Mouse (Mus musculus) small intestine, adult 2 months (tissue): ENCODE measurements at regions not wholly inside any gene's neighbourhood (a gene's known extent, or its start where the extent isn't known, plus 50 kb on each side); places are given as distances from the start of the nearest gene placed in this dataset.

Source experiments
- H3K27ac ChIP-seq: fragments of 200-500 bp; 2 replicates; pipeline ENCODE4 v1.5.1; 2012; ENCODE audit warnings: low read depth, low read length, control low read depth, inconsistent platforms; ENCODE audit not compliant: insufficient read depth
- H3K27me3 ChIP-seq: fragments of 200-500 bp; 2 replicates; pipeline ENCODE4 v1.6.1; 2012; ENCODE audit warnings: mild to moderate bottlenecking, moderate library complexity, low read length, inconsistent platforms; ENCODE audit not compliant: control insufficient read depth, insufficient read depth
- H3K36me3 ChIP-seq: fragments of 200-500 bp; 2 replicates; pipeline ENCODE4 v1.6.1; 2012; ENCODE audit warnings: mild to moderate bottlenecking, low read length, control low read depth, inconsistent platforms; ENCODE audit not compliant: control insufficient read depth, insufficient read depth
- H3K4me1 ChIP-seq: fragments of 200-500 bp; 2 replicates; pipeline ENCODE4 v1.6.1; 2012; ENCODE audit warnings: low read length, inconsistent platforms, mixed read lengths; ENCODE audit not compliant: control insufficient read depth, insufficient read depth, insufficient read length
- H3K4me3 ChIP-seq: fragments of 200-500 bp; 2 replicates; pipeline ENCODE4 v1.5.1; 2012; ENCODE audit warnings: low read depth, mild to moderate bottlenecking, control low read depth, inconsistent platforms, low read length, moderate library complexity
- CTCF ChIP-seq: fragments of 200-500 bp; IDR thresholded peaks from 2 replicates; pipeline ENCODE4 v1.5.1; 2012; ENCODE audit warnings: low read depth, mild to moderate bottlenecking, control low read depth, inconsistent platforms, low read length, moderate library complexity, mixed read lengths; ENCODE audit not compliant: insufficient replicate concordance, insufficient read length; ENCODE audit errors: extremely low read depth
- POLR2A ChIP-seq: fragments of 200-500 bp; IDR thresholded peaks from 2 replicates; pipeline ENCODE4 v1.6.1; 2012; ENCODE audit warnings: low read depth, mild to moderate bottlenecking, control low read depth, inconsistent platforms, low read length, moderate library complexity
- WGBS: fragments of 180-500 bp; shearing (Covaris S2); methylation state at CpG from one replicate; pipeline ENCODE4 v1.1.7; 2018; 5-methylcytosine and 5-hydroxymethylcytosine counted together

- H3K4me1 ChIP-seq = no peaks in the 10 kb centered on the region
- 0 out of 2 replicates have a peak overlapping the region, but pooled peaks have one; percentile 10 for H3K4me3 ChIP-seq
- TF ChIP-seq POLR2A = no peak
- no peak for TF ChIP-seq CTCF
- no peak overlapping the region for H3K27ac ChIP-seq
- H3K27me3 ChIP-seq = no peaks in the 10 kb centered on the region
- 5% methylated on average over 13 of the region's 13 CpGs for WGBS
- H3K36me3 ChIP-seq = no peaks in the 10 kb centered on the region
Measured at GRCm38 (mm10) chr9:99800076-99800475, 75.9 kb downstream of the Sox14 start.

- H3K27ac ChIP-seq = no peak overlapping the region
- WGBS = 6% methylated on average over 16 of the region's 16 CpGs
- no peaks in the 10 kb centered on the region for H3K36me3 ChIP-seq
- H3K27me3 ChIP-seq = no peaks in the 10 kb centered on the region
- no peak for TF ChIP-seq CTCF
- TF ChIP-seq POLR2A = no peak
- no peak overlapping the region for H3K4me3 ChIP-seq
- H3K4me1 ChIP-seq = no peaks in the 10 kb centered on the region
Measured at GRCm38 (mm10) chr9:99799387-99800021, 76.5 kb downstream of the Sox14 start.

GRCm38 (mm10) chr9:99797066-99797770 lies 78.8 kb downstream of the Sox14 start:
- Histone ChIP-seq H3K36me3 (no peaks in the 10 kb centered on the region), H3K27me3 (no peaks in the 10 kb centered on the region), H3K27ac (no peak overlapping the region), H3K4me1 (no peaks in the 10 kb centered on the region), H3K4me3 (no peak overlapping the region)
- TF ChIP-seq CTCF = no peak
- TF ChIP-seq POLR2A = no peak
- WGBS = 60% methylated on average over 9 of the region's 9 CpGs

GRCm38 (mm10) chr9:99792700-99793099 lies 75.6 kb upstream of the Cldn18 start:
- H3K27ac ChIP-seq = no peak overlapping the region
- H3K36me3 ChIP-seq = no peaks in the 10 kb centered on the region
- H3K27me3 ChIP-seq = no peaks in the 10 kb centered on the region
- TF ChIP-seq POLR2A (no peak), CTCF (no peak)
- H3K4me3 ChIP-seq = no peak overlapping the region
- H3K4me1 ChIP-seq = no peaks in the 10 kb centered on the region
- 75% methylated on average over 7 of the region's 7 CpGs for WGBS

GRCm38 (mm10) chr9:99786864-99787263 lies 69.8 kb upstream of the Cldn18 start:
- H3K4me3 ChIP-seq = no peak overlapping the region
- no peaks in the 10 kb centered on the region for H3K27me3 ChIP-seq
- no peaks in the 10 kb centered on the region for H3K36me3 ChIP-seq
- 70% methylated on average over 7 of the region's 7 CpGs for WGBS
- H3K27ac ChIP-seq = no peak overlapping the region
- TF ChIP-seq POLR2A (no peak), CTCF (no peak)
- no peaks in the 10 kb centered on the region for H3K4me1 ChIP-seq

GRCm38 (mm10) chr9:99783156-99783555 lies 66.1 kb upstream of the Cldn18 start:
- no peaks in the 10 kb centered on the region for H3K4me1 ChIP-seq
- TF ChIP-seq CTCF (no peak), POLR2A (no peak)
- WGBS = 85% methylated on average over 2 of the region's 2 CpGs
- no peaks in the 10 kb centered on the region for H3K27me3 ChIP-seq
- no peaks in the 10 kb centered on the region for H3K36me3 ChIP-seq
- H3K4me3 ChIP-seq = no peak overlapping the region
- no peak overlapping the region for H3K27ac ChIP-seq

- Histone ChIP-seq H3K27me3 (no peaks in the 10 kb centered on the region), H3K36me3 (no peaks in the 10 kb centered on the region), H3K4me3 (no peak overlapping the region), H3K4me1 (no peaks in the 10 kb centered on the region), H3K27ac (no peak overlapping the region)
- TF ChIP-seq POLR2A (no peak), CTCF (no peak)
- 72% methylated on average over 7 of the region's 7 CpGs for WGBS
Measured at GRCm38 (mm10) chr9:99782364-99783119, 65.5 kb upstream of the Cldn18 start.
